22 mouse cellular contexts compared by ENCODE assay signal in genomic region chr14:71486176-71486970, GRCm38 (mm10).
A peak's percentile ranks its signal among the peaks of the same experiment; 100 is the strongest.
DNase-seq lines count a peak whose midpoint lies in the region; ATAC-seq lines count a peak whose summit lies in the region.
"Had no signal": no experiment of that assay in that cellular context is flagged by ENCODE, and none has a peak within 500 bp of the region (broad histone marks: within the 10 kb centered on the region; RNA-seq: fewer than 3 reads in every experiment).

No protein-coding gene starts in this region.

- H3K4me2 ChIP-seq in heart, embryonic 12.5 days, result no peak overlapping the region
- H3K4me2 ChIP-seq: embryonic facial prominence, embryonic 12.5 days; forebrain, embryonic 13.5 days; forebrain, embryonic 15.5 days had no signal

- ATAC-seq in frontal cortex, adult (ENCODE audit: low TSS enrichment), result peak; percentile 76
- no peak for ATAC-seq in heart, embryonic 12.5 days (ENCODE audit: insufficient number of reproducible peaks, low FRiP score)
- ATAC-seq: activated CD4-positive, CD25-positive, alpha-beta regulatory T cell, adult 4 months; forebrain, embryonic 13.5 days; forebrain, embryonic 15.5 days; forebrain, postnatal 0 days; Patski had no signal

- no peaks in the 10 kb centered on the region for H3K9me3 ChIP-seq in heart, embryonic 12.5 days (replicated peaks)
- H3K9me3 ChIP-seq: embryonic facial prominence, embryonic 10.5 days; embryonic facial prominence, embryonic 12.5 days; forebrain, embryonic 13.5 days; forebrain, embryonic 15.5 days had no signal

- no peaks in the 10 kb centered on the region for H3K4me1 ChIP-seq in heart, embryonic 12.5 days (replicated peaks)
- H3K4me1 ChIP-seq: embryonic facial prominence, embryonic 10.5 days; embryonic facial prominence, embryonic 12.5 days; forebrain, embryonic 15.5 days had no signal

- no peak for DNase-seq in frontal cortex, postnatal 25 days (ENCODE audit: low spot score in 2 of 2)
- peak; percentile 81 for DNase-seq in heart, adult 11 months
- peak; percentile 19 for DNase-seq in 3T3-L1 (ENCODE audit: low read depth, low spot score)
- DNase-seq in brain, adult 2 months (ENCODE audit: low read depth, low spot score), result peak; percentile 63
- DNase-seq in kidney, postnatal 4 days, result no peak
- DNase-seq in heart, postnatal 10 days, result no peak
- DNase-seq: adrenal gland, adult 2 months; adrenal gland, postnatal 10 days; adrenal gland, postnatal 25 days; cerebellum, adult 11-12 months; cerebellum, adult 2 months; cerebellum, adult 9-10 months; cerebellum, postnatal 25 days; forebrain, postnatal 0 days had no signal

- no peak overlapping the region for H3K4me3 ChIP-seq in heart, embryonic 12.5 days
- H3K4me3 ChIP-seq: embryonic facial prominence, embryonic 10.5 days; embryonic facial prominence, embryonic 12.5 days; forebrain, embryonic 13.5 days; forebrain, embryonic 15.5 days had no signal

- intact Hi-C loops in heart, postnatal 10 days (cut with DNase I), result no loop called here

- no peaks in the 10 kb centered on the region for H3K36me3 ChIP-seq in heart, embryonic 12.5 days
- H3K36me3 ChIP-seq: embryonic facial prominence, embryonic 10.5 days; embryonic facial prominence, embryonic 12.5 days; forebrain, embryonic 15.5 days had no signal

- H3K9ac ChIP-seq in heart, embryonic 12.5 days, result no peak overlapping the region
- H3K9ac ChIP-seq: embryonic facial prominence, embryonic 12.5 days; forebrain, embryonic 13.5 days; forebrain, embryonic 15.5 days; forebrain, postnatal 0 days had no signal

- 76% methylated on average over 12 of the region's 12 CpGs for WGBS in heart, embryonic 12.5 days

- no peaks in the 10 kb centered on the region for H3K27me3 ChIP-seq in heart, embryonic 12.5 days (replicated peaks)
- H3K27me3 ChIP-seq: embryonic facial prominence, embryonic 12.5 days; forebrain, embryonic 13.5 days; forebrain, embryonic 15.5 days; Patski had no signal

- no peak overlapping the region for H3K27ac ChIP-seq in heart, embryonic 12.5 days (ENCODE audit: poor library complexity, severe bottlenecking)
- H3K27ac ChIP-seq: embryonic facial prominence, embryonic 10.5 days; embryonic facial prominence, embryonic 12.5 days; forebrain, embryonic 13.5 days; forebrain, embryonic 15.5 days had no signal

Comparison
In these comparisons a context has a peak if more than half of its experiments do, and no peak if none do; other contexts are left out.
1. DNase-seq: peak in heart, adult 11 months (single experiment), 3T3-L1 (single experiment) and brain, adult 2 months (single experiment); none in frontal cortex, postnatal 25 days (0 of 2), kidney, postnatal 4 days (0 of 2) and heart, postnatal 10 days (0 of 2).